Mouse (Mus musculus) stomach, postnatal 0 days (tissue): ENCODE data around the gene Stox2. TPM values are rescaled to one million over a fixed set of nuclear protein-coding genes. Genes with fewer than 3 reads are reported as not detected.
A peak's percentile ranks its signal among the peaks of the same experiment; 100 is the strongest.

Source experiments
- ATAC-seq: fragments of 200-750 bp; cut with Nextera tagmentation; 2 replicates; pipeline ENCODE4 v1.8.0; 2017; ENCODE audit not compliant: low FRiP score, low TSS enrichment
- DNase-seq: peaks from one replicate; pipeline ENCODE4 v3.0.0-alpha.2; 2016; ENCODE audit warnings: low spot score
- H3K27ac ChIP-seq: fragments of 300-500 bp; sonication (generic); replicated peaks from 2 replicates; pipeline ENCODE4 v1.5.1; 2014; ENCODE audit warnings: mild to moderate bottlenecking, control low read depth
- H3K27me3 ChIP-seq: fragments of 300-500 bp; sonication (generic); 2 replicates; pipeline ENCODE4 v1.6.1; 2014; ENCODE audit warnings: low read length; ENCODE audit not compliant: control insufficient read depth, insufficient read depth
- H3K36me3 ChIP-seq: fragments of 300-500 bp; sonication (generic); 2 replicates; pipeline ENCODE4 v1.6.1; 2014; ENCODE audit warnings: low read length, mixed read lengths; ENCODE audit not compliant: control insufficient read depth, insufficient read depth
- H3K4me1 ChIP-seq: fragments of 300-500 bp; sonication (generic); replicated peaks from 2 replicates; pipeline ENCODE4 v1.6.1; 2014; ENCODE audit warnings: antibody characterized with exemption; ENCODE audit not compliant: control insufficient read depth, insufficient read depth
- H3K4me2 ChIP-seq: fragments of 300-500 bp; sonication (generic); replicated peaks from 2 replicates; pipeline ENCODE4 v1.6.1; 2014; ENCODE audit warnings: low read depth, mild to moderate bottlenecking, control low read depth, moderate library complexity
- H3K4me3 ChIP-seq: fragments of 300-500 bp; sonication (generic); 2 replicates; pipeline ENCODE4 v1.5.1; 2014; ENCODE audit warnings: low read depth, low read length, control low read depth
- H3K9ac ChIP-seq: fragments of 300-500 bp; sonication (generic); 2 replicates; pipeline ENCODE4 v1.6.1; 2014; ENCODE audit warnings: mild to moderate bottlenecking, low read length, control low read depth, mixed read lengths
- H3K9me3 ChIP-seq: fragments of 300-500 bp; sonication (generic); 2 replicates; pipeline ENCODE4 v1.6.1; 2016; ENCODE audit warnings: low read length; ENCODE audit not compliant: control insufficient read depth
- CTCF ChIP-seq: IDR thresholded peaks from 2 replicates; pipeline ENCODE4 v1.5.1; 2016; ENCODE audit warnings: antibody characterized with exemption, low read depth, mild to moderate bottlenecking, moderate library complexity
- EP300 ChIP-seq: optimal IDR thresholded peaks from 2 replicates; pipeline ENCODE3; 2016; ENCODE audit warnings: antibody characterized with exemption
- WGBS: fragments of 180-500 bp; shearing (Covaris S2); extraction: QIAGEN DNeasy Blood & Tissue Kit; methylation state at CpG from one replicate; pipeline ENCODE4 v1.1.7; 2014; 5-methylcytosine and 5-hydroxymethylcytosine counted together
- polyA plus RNA-seq: library from polyadenylated mRNA; unstranded; fragments of >200 nt; fragmentation: Nextera tagmentation; extraction: Ambion mirVana; gene quantifications from 2 replicates; pipeline ENCODE4 v1.2.1, GENCODE M21; 2015

Stox2 gene
- polyA plus RNA-seq, 1 experiment from 2014 or later, result 5.7 TPM

DNA sequence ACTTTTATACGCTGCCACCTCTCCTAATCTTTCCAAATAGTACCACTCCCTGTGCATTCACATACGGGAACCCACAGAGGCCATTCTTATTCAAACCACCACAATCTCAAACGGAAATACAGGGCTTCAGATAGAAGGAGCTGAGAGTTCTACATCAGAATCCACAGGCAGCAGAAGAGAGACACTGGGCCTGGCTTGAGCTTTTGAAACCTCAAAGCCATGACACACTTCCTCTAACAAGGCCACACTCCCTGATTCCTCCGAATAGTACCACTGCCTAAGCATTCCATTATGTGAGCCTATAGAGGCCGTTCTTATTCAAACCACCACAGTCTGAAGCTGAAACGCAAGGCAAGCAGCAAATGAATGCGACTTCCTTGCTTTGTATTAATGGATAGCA, 69.5 kb downstream of the Stox2 start:
- H3K4me1 ChIP-seq, result no peaks in the 10 kb centered on the region
- H3K27me3 ChIP-seq, result no peaks in the 10 kb centered on the region
- ATAC-seq, result no peak
- no peak overlapping the region for H3K4me2 ChIP-seq
- no peaks in the 10 kb centered on the region for H3K9me3 ChIP-seq
- H3K27ac ChIP-seq, result no peak overlapping the region
- no peak overlapping the region for H3K9ac ChIP-seq
- no peak for DNase-seq
- WGBS, result 84% methylated on average over 7 of the region's 7 CpGs
- no peaks in the 10 kb centered on the region for H3K36me3 ChIP-seq
- no peak overlapping the region for H3K4me3 ChIP-seq
- TF ChIP-seq EP300 (no peak), CTCF (no peak)

DNA sequence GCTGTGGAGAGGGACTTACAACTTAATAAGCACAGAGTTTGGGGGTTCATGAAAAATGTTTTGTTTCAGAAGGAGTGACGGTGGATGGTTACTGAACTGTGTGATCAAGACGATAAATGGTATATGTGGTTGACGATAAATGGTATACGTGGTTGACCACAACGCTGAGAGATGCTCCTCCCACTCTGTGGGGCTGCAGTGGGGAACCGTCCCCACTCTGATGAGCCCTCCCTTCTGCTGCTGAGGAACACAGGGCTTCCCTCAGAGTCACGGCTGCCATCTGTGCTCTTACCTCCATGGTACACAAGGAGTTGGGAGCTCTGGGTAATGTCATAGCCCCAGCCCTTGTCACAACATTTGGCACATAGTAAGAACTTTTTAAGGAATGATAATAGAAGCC, 72.4 kb downstream of the Stox2 start:
- H3K4me1 ChIP-seq, result no peaks in the 10 kb centered on the region; the same call in 1 of the 2 replicates
- ATAC-seq, result no peak
- H3K9me3 ChIP-seq, result no peaks in the 10 kb centered on the region
- no peak overlapping the region for H3K4me3 ChIP-seq
- WGBS, result 89% methylated on average over 7 of the region's 7 CpGs
- H3K27ac ChIP-seq, result no peak overlapping the region
- TF ChIP-seq CTCF, result no peak
- no peak for TF ChIP-seq EP300
- no peaks in the 10 kb centered on the region for H3K27me3 ChIP-seq
- no peaks in the 10 kb centered on the region for H3K36me3 ChIP-seq
- H3K9ac ChIP-seq, result no peak overlapping the region
- no peak for DNase-seq
- H3K4me2 ChIP-seq, result no peak overlapping the region

DNA sequence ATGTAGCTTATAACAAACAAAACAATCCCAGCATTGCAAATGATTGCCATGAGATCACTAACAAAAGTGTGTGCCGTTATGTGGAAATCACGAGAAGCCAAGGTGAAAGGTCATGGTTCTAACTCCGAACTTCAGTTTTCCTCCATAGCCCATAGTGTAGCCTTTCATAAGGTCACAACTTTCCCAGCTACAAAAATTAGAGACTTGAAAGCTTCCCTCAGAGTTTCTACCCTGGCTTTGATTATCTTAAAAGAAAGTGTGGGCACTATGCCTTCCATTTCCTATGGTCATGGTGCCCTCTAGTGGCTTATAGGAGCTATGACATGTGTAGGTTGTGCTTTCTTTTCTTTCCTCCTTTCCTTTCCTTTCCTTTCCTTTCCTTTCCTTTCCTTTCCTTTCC, 74.6 kb downstream of the Stox2 start:
- no peak for DNase-seq
- Histone ChIP-seq H3K27ac (no peak overlapping the region), H3K9me3 (no peaks in the 10 kb centered on the region), H3K4me3 (no peak overlapping the region), H3K36me3 (no peaks in the 10 kb centered on the region), H3K9ac (no peak overlapping the region), H3K4me2 (no peak overlapping the region), H3K27me3 (no peaks in the 10 kb centered on the region), H3K4me1 (no peaks in the 10 kb centered on the region; the same call in 1 of the 2 replicates)
- ATAC-seq, result no peak
- TF ChIP-seq EP300, result no peak
- TF ChIP-seq CTCF, result peak; percentile 88
- WGBS, result 34% methylated on average over 3 of the region's 3 CpGs

DNA sequence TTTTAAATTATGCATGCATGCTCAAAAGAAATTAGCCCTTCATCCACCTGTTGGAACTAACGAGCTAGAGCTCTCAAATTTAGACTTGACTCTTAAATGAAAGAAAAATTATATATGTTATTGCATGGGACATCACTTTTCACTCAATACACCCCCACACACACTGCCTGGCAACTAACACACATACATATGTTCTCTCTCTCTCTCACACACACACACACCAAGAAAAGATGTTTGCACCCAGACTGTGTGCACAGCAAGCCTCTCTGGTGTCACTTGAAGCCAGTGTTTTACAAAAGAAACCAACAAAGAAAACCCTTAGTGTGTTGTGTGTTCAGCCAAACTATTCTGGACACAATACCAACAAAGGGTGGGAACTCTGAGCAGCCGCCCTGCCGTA, 75.1 kb downstream of the Stox2 start:
- WGBS, result 80% methylated on average over 3 of the region's 3 CpGs
- no peak for TF ChIP-seq EP300
- TF ChIP-seq CTCF, result no peak
- H3K4me2 ChIP-seq, result no peak overlapping the region

DNA sequence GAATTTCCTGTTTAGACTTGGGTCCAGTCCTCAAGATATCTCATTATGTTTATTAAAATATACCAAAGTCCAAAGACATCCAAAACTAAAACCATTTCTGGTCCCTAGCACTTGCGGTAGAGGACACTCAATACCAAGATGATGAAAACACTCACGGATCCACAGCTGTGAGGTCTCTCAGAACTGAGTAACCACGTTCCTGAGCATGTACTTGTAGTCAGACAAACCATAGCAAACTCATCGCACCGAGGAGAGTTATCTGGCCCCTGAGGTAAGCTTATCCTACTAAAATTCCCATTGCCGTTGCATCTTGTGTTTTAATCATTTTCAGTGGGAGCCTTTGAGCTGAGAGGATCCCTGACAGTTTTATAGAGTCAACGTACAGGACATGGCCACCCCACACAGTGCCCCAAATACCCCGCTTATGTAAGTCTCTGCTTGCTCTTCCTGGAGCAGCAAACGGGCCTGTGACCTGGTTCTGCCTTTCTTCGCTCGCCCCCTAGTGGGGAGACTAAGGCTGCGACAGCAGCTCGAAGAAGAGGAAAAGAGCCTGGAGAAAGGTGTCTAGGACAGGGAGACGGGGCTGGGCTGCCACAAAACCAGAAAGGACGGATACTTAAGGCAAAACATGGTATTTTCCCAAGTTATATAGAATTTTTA, 75.6 kb downstream of the Stox2 start:
- 25% methylated on average over 15 of the region's 15 CpGs for WGBS
- no peaks in the 10 kb centered on the region; the same call in 1 of the 2 replicates for H3K4me1 ChIP-seq
- H3K4me2 ChIP-seq, result no peak overlapping the region
- no peaks in the 10 kb centered on the region for H3K9me3 ChIP-seq
- H3K4me3 ChIP-seq, result no peak overlapping the region
- no peaks in the 10 kb centered on the region for H3K36me3 ChIP-seq
- no peak overlapping the region for H3K9ac ChIP-seq
- DNase-seq (peak; percentile 80), ATAC-seq (peak; percentile 72; the same call in 1 of the 2 replicates)
- TF ChIP-seq EP300 (no peak), CTCF (peak; percentile 96)
- no peaks in the 10 kb centered on the region for H3K27me3 ChIP-seq
- no peak overlapping the region for H3K27ac ChIP-seq

More for the DNA sequence above, 75.1 kb downstream of the Stox2 start:
- no peaks in the 10 kb centered on the region; the same call in 1 of the 2 replicates for H3K4me1 ChIP-seq
- H3K9me3 ChIP-seq, result no peaks in the 10 kb centered on the region
- ATAC-seq (no peak), DNase-seq (no peak)
- H3K27ac ChIP-seq, result no peak overlapping the region
- H3K4me3 ChIP-seq, result no peak overlapping the region
- H3K27me3 ChIP-seq, result no peaks in the 10 kb centered on the region
- no peaks in the 10 kb centered on the region for H3K36me3 ChIP-seq
- no peak overlapping the region for H3K9ac ChIP-seq

DNA sequence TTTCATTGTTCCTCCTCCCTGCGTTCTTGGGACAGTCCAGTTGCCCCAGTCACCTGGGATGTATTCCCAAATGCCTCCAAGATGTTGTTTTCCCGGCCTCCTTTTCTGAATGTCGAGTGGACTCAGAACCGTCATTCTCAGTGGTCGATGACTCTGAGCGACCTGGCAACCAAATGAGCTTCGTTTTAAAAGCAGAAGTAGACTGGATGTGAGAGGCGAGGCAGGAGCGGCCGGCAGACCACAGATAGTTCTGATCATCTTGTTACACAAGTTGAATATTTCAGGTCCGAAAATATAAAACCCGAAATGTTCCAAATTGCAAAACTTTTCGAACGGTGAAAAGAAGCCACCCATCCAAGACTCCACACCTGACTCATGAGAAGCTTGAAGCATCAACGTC, 76.2 kb downstream of the Stox2 start:
- Histone ChIP-seq H3K9ac (no peak overlapping the region), H3K9me3 (no peaks in the 10 kb centered on the region), H3K36me3 (no peaks in the 10 kb centered on the region), H3K4me3 (no peak overlapping the region), H3K27me3 (no peaks in the 10 kb centered on the region), H3K27ac (no peak overlapping the region), H3K4me1 (no peaks in the 10 kb centered on the region; the same call in 1 of the 2 replicates), H3K4me2 (no peak overlapping the region)
- ATAC-seq (no peak), DNase-seq (no peak)
- TF ChIP-seq CTCF (no peak), EP300 (no peak)
- WGBS, result 91% methylated on average over 15 of the region's 15 CpGs
